ENCODE assay signal across 13 mouse cellular contexts in the genomic region with DNA sequence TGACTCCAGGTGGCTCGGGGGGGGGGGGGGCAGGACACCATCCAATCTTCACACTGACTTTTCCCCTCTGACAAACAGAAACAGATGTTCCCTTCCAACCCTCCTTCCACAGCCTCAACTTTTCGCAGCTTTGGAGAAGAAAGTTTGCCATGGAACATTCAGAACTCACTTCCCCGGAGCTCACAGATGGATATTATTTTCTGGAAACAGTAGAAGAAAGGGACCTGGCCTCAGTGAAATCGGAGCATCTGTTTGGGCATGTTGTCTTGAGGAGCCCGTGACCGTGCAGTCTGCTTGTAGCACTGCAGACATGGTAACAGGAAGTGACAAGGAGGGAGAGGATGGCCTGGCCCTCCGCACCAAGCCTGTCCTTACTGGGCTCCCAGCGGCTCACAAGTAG.
DNase-seq lines count a peak whose midpoint lies in the region; ATAC-seq and TF ChIP-seq lines count a peak whose summit lies in the region.
"Had no signal": no experiment of that assay in that cellular context is flagged by ENCODE, and none has a peak within 500 bp of the region (broad histone marks: within the 10 kb centered on the region; RNA-seq: fewer than 3 reads in every experiment).

No protein-coding gene starts in this region.

- no peaks in the 10 kb centered on the region for H3K36me3 ChIP-seq in limb, embryonic 14.5 days (ENCODE audit: control insufficient read depth, insufficient read depth, low read length)
- no peaks in the 10 kb centered on the region for H3K36me3 ChIP-seq in intestine, postnatal 0 days (ENCODE audit: control insufficient read depth, insufficient read depth)

- 23% methylated on average over 8 of the region's 8 CpGs for WGBS in limb, embryonic 14.5 days
- 73% methylated on average over 8 of the region's 8 CpGs for WGBS in intestine, postnatal 0 days

- H3K4me1 ChIP-seq in limb, embryonic 14.5 days (ENCODE audit: control insufficient read depth, insufficient read depth, low read length) = peaks cover 20% of the 10 kb centered on the region
- no peaks in the 10 kb centered on the region for H3K4me1 ChIP-seq in intestine, postnatal 0 days (replicated peaks; ENCODE audit: control insufficient read depth, insufficient read depth, low read length)

- H3K4me2 ChIP-seq in limb, embryonic 14.5 days (replicated peaks; ENCODE audit: low read depth, low read length, severe bottlenecking) = no peak overlapping the region
- no peak overlapping the region for H3K4me2 ChIP-seq in intestine, postnatal 0 days (replicated peaks; ENCODE audit: low read depth)

- TF ChIP-seq POLR2A in limb, embryonic 14.5 days (IDR thresholded peaks at IDR 0.05; ENCODE audit: borderline replicate concordance, extremely low read depth, insufficient read depth, insufficient read length) = no peak

- TF ChIP-seq CTCF in intestine, postnatal 0 days (IDR thresholded peaks at IDR 0.05; ENCODE audit: low read depth) = no peak

- intact Hi-C loops in gastrocnemius, postnatal 36 days (cut with DNase I) = no loop called here

- H3K27ac ChIP-seq in limb, embryonic 14.5 days (replicated peaks; ENCODE audit: low read depth, low read length) = peak overlapping the region; percentile 26
- no peak overlapping the region for H3K27ac ChIP-seq in intestine, postnatal 0 days (ENCODE audit: low read depth, low read length)

- no peak overlapping the region for H3K4me3 ChIP-seq in limb, embryonic 14.5 days (replicated peaks; ENCODE audit: low read length)
- H3K4me3 ChIP-seq in intestine, postnatal 0 days (ENCODE audit: low read depth, low read length) = no peak overlapping the region

- DNase-seq in embryo, embryonic 10 days (ENCODE audit: low spot score) = peak; percentile 9
- no peak for DNase-seq in embryo, embryonic 9.5 days (ENCODE audit: extremely low spot score)
- DNase-seq in layer of hippocampus, adult 11-12 months (ENCODE audit: low spot score) = peak; percentile 21
- no peak for DNase-seq in layer of hippocampus, adult 9-10 months (ENCODE audit: low spot score)
- peak; percentile 15 to 24 for DNase-seq in gastrocnemius, postnatal 36 days
- peak; percentile 39 for DNase-seq in limb, embryonic 14.5 days (ENCODE audit: low spot score)
- DNase-seq in lung, postnatal 4 days = no peak
- DNase-seq: cerebellum, postnatal 25 days; kidney, postnatal 14 days; liver, postnatal 0 days; right cerebral cortex, postnatal 25 days had no signal

- peak; percentile 30; the same call in 1 of the 2 replicates for ATAC-seq in limb, embryonic 14.5 days (ENCODE audit: low FRiP score, low read depth)
- no peak for ATAC-seq in intestine, postnatal 0 days
- ATAC-seq: hindbrain, embryonic 16.5 days; liver, postnatal 0 days had no signal

- H3K9ac ChIP-seq in limb, embryonic 14.5 days (ENCODE audit: low read depth, low read length, severe bottlenecking) = no peak overlapping the region
- no peak overlapping the region for H3K9ac ChIP-seq in intestine, postnatal 0 days (ENCODE audit: low read depth, low read length)
- H3K9ac ChIP-seq: liver, postnatal 0 days had no signal

- H3K9me3 ChIP-seq in limb, embryonic 14.5 days (ENCODE audit: control insufficient read depth, low read length) = no peaks in the 10 kb centered on the region
- no peaks in the 10 kb centered on the region for H3K9me3 ChIP-seq in intestine, postnatal 0 days (ENCODE audit: control insufficient read depth)

- H3K27me3 ChIP-seq in limb, embryonic 14.5 days (ENCODE audit: control insufficient read depth, insufficient read depth, low read length) = no peaks in the 10 kb centered on the region
- H3K27me3 ChIP-seq in intestine, postnatal 0 days (replicated peaks; ENCODE audit: control insufficient read depth, insufficient read depth, low read length) = no peaks in the 10 kb centered on the region

Comparison
In these comparisons a context has a peak if more than half of its experiments do, and no peak if none do; other contexts are left out.
1. DNase-seq: peak in embryo, embryonic 10 days (single experiment), layer of hippocampus, adult 11-12 months (single experiment), gastrocnemius, postnatal 36 days (2 of 2) and limb, embryonic 14.5 days (single experiment); none in embryo, embryonic 9.5 days (single experiment), layer of hippocampus, adult 9-10 months (single experiment) and lung, postnatal 4 days (0 of 2).